In the genomic region with DNA sequence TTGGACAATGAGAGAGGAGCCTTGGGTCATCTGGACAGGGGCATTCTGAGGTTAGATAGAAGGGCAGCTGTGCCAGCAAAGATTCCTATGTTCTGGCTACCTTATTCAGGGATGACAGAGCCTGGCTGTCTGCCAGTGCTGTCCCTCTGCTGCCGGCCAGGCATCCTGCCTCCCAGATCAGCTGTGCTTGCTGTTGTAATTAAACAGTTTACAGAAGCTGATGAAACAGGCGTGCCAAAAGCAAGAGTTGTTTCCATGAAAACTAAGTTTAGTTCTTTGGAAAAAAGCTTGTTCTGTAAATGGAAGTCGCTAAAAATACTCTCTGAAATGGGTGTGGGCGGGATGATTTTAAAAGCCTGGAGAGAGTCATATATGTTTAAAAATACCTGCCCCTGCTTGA, we compare ENCODE assay signal across 15 mouse cellular contexts. TPM values are rescaled to one million over a fixed set of nuclear protein-coding genes. Genes with fewer than 3 reads are reported as not detected.
DNase-seq lines count a peak whose midpoint lies in the region; ATAC-seq lines count a peak whose summit lies in the region.
"Had no signal": no experiment of that assay in that cellular context is flagged by ENCODE, and none has a peak within 500 bp of the region (broad histone marks: within the 10 kb centered on the region; RNA-seq: fewer than 3 reads in every experiment).

No protein-coding gene starts in this region.

- no peaks in the 10 kb centered on the region for H3K27me3 ChIP-seq in intestine, embryonic 15.5 days (replicated peaks)
- H3K27me3 ChIP-seq: embryonic facial prominence, embryonic 12.5 days had no signal

- intact Hi-C loops in left cerebral cortex, postnatal 4 days (cut with DNase I), result loop anchor here (5.0 kb wide), 1 partner anchor 58 kb away; a partner anchor contains a TSS

- 37% methylated on average over 4 of the region's 4 CpGs for WGBS in intestine, embryonic 15.5 days

- H3K36me3 ChIP-seq in intestine, embryonic 15.5 days, result no peaks in the 10 kb centered on the region
- H3K36me3 ChIP-seq: embryonic facial prominence, embryonic 12.5 days had no signal

- no peak overlapping the region for H3K4me2 ChIP-seq in intestine, embryonic 15.5 days (replicated peaks)
- H3K4me2 ChIP-seq: embryonic facial prominence, embryonic 12.5 days; midbrain, embryonic 11.5 days had no signal

- no peak overlapping the region for H3K27ac ChIP-seq in intestine, embryonic 15.5 days
- H3K27ac ChIP-seq: embryonic facial prominence, embryonic 12.5 days had no signal

- no peak overlapping the region for H3K4me3 ChIP-seq in intestine, embryonic 15.5 days (replicated peaks)
- H3K4me3 ChIP-seq: embryonic facial prominence, embryonic 12.5 days had no signal

- peak; percentile 59 to 65 for DNase-seq in cerebellum, postnatal 14 days
- no peak for DNase-seq in cerebellum, adult 11 months
- DNase-seq in layer of hippocampus, adult 11-12 months (ENCODE audit: low spot score), result peak; percentile 29
- DNase-seq in layer of hippocampus, postnatal 25 days (ENCODE audit: extremely low spot score in 1 of 2, low spot score in 1 of 2), result no peak
- peak; percentile 78 for DNase-seq in brain, adult 2 months (ENCODE audit: low read depth, low spot score)
- peak; percentile 70 for DNase-seq in left cerebral cortex, postnatal 4 days
- no peak for DNase-seq in urinary bladder, postnatal 4 days (ENCODE audit: low spot score in 2 of 2)
- DNase-seq: heart, postnatal 10 days; kidney, adult 2 months; liver had no signal

- no peak overlapping the region for H3K9ac ChIP-seq in intestine, embryonic 15.5 days
- H3K9ac ChIP-seq: embryonic facial prominence, embryonic 12.5 days had no signal

- no peaks in the 10 kb centered on the region for H3K9me3 ChIP-seq in intestine, embryonic 15.5 days
- H3K9me3 ChIP-seq: embryonic facial prominence, embryonic 12.5 days had no signal

- H3K4me1 ChIP-seq in intestine, embryonic 15.5 days (replicated peaks), result no peaks in the 10 kb centered on the region
- H3K4me1 ChIP-seq: embryonic facial prominence, embryonic 12.5 days had no signal

- no peak for ATAC-seq in intestine, embryonic 15.5 days

RNA-seq across cellular contexts. Expression of a gene that starts 56.6 kb away (rescaled TPM):
- total RNA-seq in layer of hippocampus, postnatal 25 days (2021), result 10 to 100 TPM; 49.0 to 58.2 TPM
- total RNA-seq in left cerebral cortex, postnatal 4 days (2021), result 10 to 100 TPM; 49.3 to 52.4 TPM
- polyA plus RNA-seq in intestine, embryonic 15.5 days (2015; fragmentation: Nextera tagmentation; extraction: Ambion mirVana), result 0.01 TPM in 1 of 2 replicates, not detected in the other
- total RNA-seq: heart, postnatal 10 days; neutrophil, adult 5-6 weeks had no signal
- polyA plus RNA-seq: kidney, adult 2 months; stomach, embryonic 14.5 days had no signal

Comparison
In these comparisons a context has a peak if more than half of its experiments do, and no peak if none do; other contexts are left out.
1. DNase-seq: peak in cerebellum, postnatal 14 days (2 of 2), layer of hippocampus, adult 11-12 months (single experiment), brain, adult 2 months (single experiment) and left cerebral cortex, postnatal 4 days (single experiment); none in cerebellum, adult 11 months (single experiment), layer of hippocampus, postnatal 25 days (0 of 2) and urinary bladder, postnatal 4 days (0 of 2).